Mouse (Mus musculus) G1E (cell line): Measurements from ENCODE around the gene Rbms3. TPM values are rescaled to one million over a fixed set of nuclear protein-coding genes. Genes with fewer than 3 reads are reported as not detected.

Experiments
- ATAC-seq: 2 replicates; pipeline ENCODE4 v1.8.0; 2016; ENCODE audit warnings: mild to moderate bottlenecking; ENCODE audit not compliant: insufficient number of reproducible peaks, poor library complexity, low FRiP score, severe bottlenecking; ENCODE audit errors: extremely low read depth
- DNase-seq: peaks from one replicate; pipeline ENCODE4 v3.0.0; 2012; ENCODE audit warnings: low spot score
- H3K27me3 ChIP-seq: 2 replicates; pipeline ENCODE4 v1.6.1; 2012; ENCODE audit warnings: mild to moderate bottlenecking, low read length, inconsistent platforms; ENCODE audit not compliant: insufficient read depth
- H3K36me3 ChIP-seq: replicated peaks from 2 replicates; pipeline ENCODE3; 2012; ENCODE audit warnings: mild to moderate bottlenecking, inconsistent platforms
- H3K4me1 ChIP-seq: 2 replicates; pipeline ENCODE4 v1.6.1; 2012; ENCODE audit warnings: low read depth, low read length, inconsistent platforms, mixed read lengths; ENCODE audit not compliant: insufficient read depth
- H3K4me3 ChIP-seq: 2 replicates; pipeline ENCODE4 v1.5.1; 2012; ENCODE audit warnings: low read depth, mild to moderate bottlenecking, inconsistent platforms, low read length, moderate library complexity, mixed read lengths
- H3K9me3 ChIP-seq: replicated peaks from 2 replicates; pipeline ENCODE4 v1.6.1; 2012; ENCODE audit warnings: inconsistent platforms
- CTCF ChIP-seq: IDR thresholded peaks from 2 replicates; pipeline ENCODE4 v1.5.1; 2012; ENCODE audit warnings: low read depth, low read length, inconsistent platforms, mixed read lengths
- GATA1 ChIP-seq: IDR thresholded peaks from 2 replicates; pipeline ENCODE4 v1.6.1; 2012; ENCODE audit warnings: borderline replicate concordance, low read length, inconsistent platforms, mixed read lengths
- GATA2 ChIP-seq: IDR thresholded peaks from 2 replicates; pipeline ENCODE4 v1.6.1; 2012; ENCODE audit warnings: low read depth, low read length, inconsistent platforms, borderline replicate concordance
- POLR2AphosphoS5 ChIP-seq: IDR thresholded peaks from 2 replicates; pipeline ENCODE4 v1.6.1; 2012; ENCODE audit warnings: low read depth, low read length, inconsistent platforms; ENCODE audit not compliant: insufficient replicate concordance
- TAL1 ChIP-seq: conservative IDR thresholded peaks from 2 replicates; pipeline ENCODE4 v1.6.1; 2012; ENCODE audit warnings: low read depth, low read length, inconsistent platforms, mixed read lengths
- polyA plus RNA-seq: library from polyadenylated mRNA; stranded (reverse); fragments of >175 nt; gene quantifications from 2 replicates; pipeline ENCODE4 v1.2.3, GENCODE M21; 2012
- total RNA-seq, 2 experiments: library from RNA; stranded (forward) in 1 of 2; stranded (reverse) in 1 of 2; fragments of 200-1000 nt in 1 of 2; fragments of >200 nt in 1 of 2; fragmentation: Nextera tagmentation in 1 of 2; gene quantifications; 2 replicates each; pipeline ENCODE4 v1.2.3; 2014 to 2017

Gene Rbms3
- total and polyA plus RNA-seq, 3 experiments = 0.16 TPM; not detected in 2

DNA sequence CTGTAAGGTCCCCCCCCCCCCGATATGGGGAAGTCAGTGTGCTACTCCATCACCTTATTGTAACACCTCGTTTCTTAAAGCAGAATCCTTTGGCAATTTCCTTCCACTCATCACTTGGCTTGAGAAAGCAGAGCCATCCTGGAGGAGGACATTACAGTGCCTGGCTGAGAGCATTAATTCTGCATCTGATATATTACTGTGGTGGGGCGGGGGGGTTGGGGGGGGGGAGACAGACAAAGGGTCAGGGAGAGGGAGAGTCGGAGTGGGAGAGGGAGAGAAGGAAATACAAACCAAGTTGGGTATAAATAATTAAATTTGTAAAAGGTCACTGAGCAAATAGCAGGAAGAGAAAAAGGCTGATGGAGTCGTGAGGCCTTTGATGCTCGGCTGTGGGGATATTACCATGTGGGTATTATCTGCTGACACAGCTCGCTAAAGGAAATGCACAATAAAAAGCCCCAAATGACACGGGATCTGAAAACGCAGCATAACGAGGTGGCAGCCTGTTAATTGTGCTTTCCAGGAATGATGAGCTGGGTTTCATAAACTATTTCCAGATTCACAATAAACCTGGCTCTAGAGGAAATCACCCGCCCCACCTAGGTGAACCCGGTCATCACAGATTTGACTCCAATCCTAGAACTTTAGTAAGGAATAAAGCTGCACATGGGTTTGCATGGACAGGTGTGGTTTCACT, 860.2 kb downstream of the Rbms3 start:
- no peaks in the 10 kb centered on the region for H3K27me3 ChIP-seq
- H3K9me3 ChIP-seq = peaks cover 48% of the 10 kb centered on the region
- H3K4me3 ChIP-seq = no peak overlapping the region
- ATAC-seq (no peak), DNase-seq (no peak)
- TF ChIP-seq CTCF = no peak
- no peak for TF ChIP-seq GATA1
- no peak for TF ChIP-seq POLR2AphosphoS5
- TF ChIP-seq TAL1 = no peak
- no peak for TF ChIP-seq GATA2
- H3K4me1 ChIP-seq = no peaks in the 10 kb centered on the region
- no peaks in the 10 kb centered on the region for H3K36me3 ChIP-seq

DNA sequence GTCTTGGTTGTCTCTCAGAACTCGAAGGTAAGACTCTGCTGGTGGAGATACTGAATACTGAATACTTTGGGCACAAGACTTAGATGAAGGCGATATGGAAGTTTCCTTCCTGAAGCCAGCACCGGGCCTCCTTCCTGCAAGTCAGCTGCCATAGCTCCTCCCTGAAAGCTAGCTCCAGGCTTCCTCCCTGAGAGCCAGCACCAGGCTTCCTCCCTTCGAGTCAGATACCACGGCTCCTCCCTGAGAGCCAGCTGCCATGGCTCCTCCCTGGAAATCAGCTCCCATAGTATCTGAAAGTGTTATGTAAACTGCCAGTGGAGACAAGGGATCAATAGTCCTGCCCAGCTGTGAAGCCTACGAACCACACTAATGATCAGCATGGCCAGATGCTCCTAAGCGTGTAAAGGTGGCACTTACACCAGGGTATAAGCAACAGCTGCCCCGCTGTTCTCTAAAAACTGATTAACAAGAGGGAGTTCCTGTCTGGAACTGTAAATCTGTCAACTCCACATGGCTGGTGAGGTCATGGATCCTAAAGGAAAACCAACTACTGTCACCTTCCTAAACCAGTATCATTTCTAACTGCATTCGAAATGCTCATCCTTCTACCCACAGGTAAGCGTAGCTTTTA, 867.2 kb downstream of the Rbms3 start:
- Histone ChIP-seq H3K4me3 (no peak overlapping the region), H3K4me1 (no peaks in the 10 kb centered on the region), H3K36me3 (no peaks in the 10 kb centered on the region), H3K9me3 (peaks cover 38% of the 10 kb centered on the region), H3K27me3 (no peaks in the 10 kb centered on the region)
- TF ChIP-seq POLR2AphosphoS5 (no peak), TAL1 (no peak), GATA1 (no peak), CTCF (no peak), GATA2 (no peak)
- ATAC-seq (no peak), DNase-seq (no peak)

DNA sequence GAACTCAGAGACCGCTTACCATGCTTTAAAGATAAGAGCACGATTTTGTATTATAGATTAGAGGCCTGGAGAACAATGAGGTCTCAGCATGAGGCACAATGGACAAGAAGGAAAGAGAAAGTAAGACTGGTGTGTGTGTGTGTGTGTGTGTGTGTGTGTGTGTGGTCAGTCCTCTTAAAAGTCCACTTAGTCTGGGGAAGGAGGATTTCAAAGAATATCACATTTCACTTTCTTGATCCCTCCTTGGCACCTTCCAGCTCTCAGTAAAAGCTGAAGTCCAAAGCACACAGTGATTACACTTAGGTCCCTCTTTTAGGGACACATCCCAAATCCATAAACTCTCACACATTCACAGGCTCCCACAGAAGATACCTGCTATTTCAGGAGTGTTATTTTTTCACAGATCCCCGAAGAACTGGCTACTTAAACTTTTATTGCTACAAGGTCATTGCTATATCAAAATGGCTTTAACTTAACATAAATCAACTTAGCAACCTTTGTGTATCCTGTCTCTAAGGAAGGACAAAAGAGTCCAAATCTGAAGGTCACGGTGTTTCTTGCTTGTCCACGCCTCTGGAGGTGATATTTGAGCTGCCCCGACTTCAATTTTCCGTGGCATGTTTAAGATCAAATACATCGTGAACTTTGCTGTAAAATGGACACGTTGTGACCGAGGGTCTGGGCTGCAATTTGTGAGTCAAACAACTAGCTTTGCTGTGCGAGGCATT, 880.7 kb downstream of the Rbms3 start:
- DNase-seq = no peak
- Histone ChIP-seq H3K9me3 (peaks cover 27% of the 10 kb centered on the region), H3K27me3 (no peaks in the 10 kb centered on the region), H3K36me3 (no peaks in the 10 kb centered on the region), H3K4me3 (no peak overlapping the region), H3K4me1 (no peaks in the 10 kb centered on the region)
- TF ChIP-seq GATA1 = no peak
- no peak for TF ChIP-seq TAL1
- no peak for TF ChIP-seq GATA2
- TF ChIP-seq POLR2AphosphoS5 = no peak
- TF ChIP-seq CTCF = no peak
- ATAC-seq = no peak

DNA sequence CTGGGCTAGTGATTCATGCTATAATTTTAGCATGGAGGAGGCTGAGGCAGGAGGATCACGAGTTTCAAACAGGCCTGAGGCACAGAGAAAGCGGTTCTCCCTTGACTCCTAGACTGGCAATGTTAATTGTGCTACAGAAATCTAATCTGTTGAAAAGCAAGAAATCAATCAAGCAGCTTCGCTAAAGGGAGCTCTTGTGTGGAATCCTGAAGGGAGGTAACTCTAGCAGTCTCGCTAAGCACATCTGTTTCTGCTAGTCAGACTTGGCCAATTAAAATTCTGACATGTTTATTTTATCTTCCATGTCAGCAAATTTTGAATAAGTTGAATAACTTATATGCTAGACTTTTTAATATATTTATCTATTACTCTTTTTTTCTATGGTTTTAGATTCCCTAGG, 881.4 kb downstream of the Rbms3 start:
- H3K9me3 ChIP-seq = peaks cover 22% of the 10 kb centered on the region
- no peaks in the 10 kb centered on the region for H3K4me1 ChIP-seq
- H3K4me3 ChIP-seq = no peak overlapping the region
- no peaks in the 10 kb centered on the region for H3K36me3 ChIP-seq
- no peaks in the 10 kb centered on the region for H3K27me3 ChIP-seq
- TF ChIP-seq CTCF = no peak
- no peak for TF ChIP-seq GATA2
- TF ChIP-seq TAL1 = no peak
- no peak for TF ChIP-seq POLR2AphosphoS5
- no peak for TF ChIP-seq GATA1
- DNase-seq (no peak), ATAC-seq (no peak)

DNA sequence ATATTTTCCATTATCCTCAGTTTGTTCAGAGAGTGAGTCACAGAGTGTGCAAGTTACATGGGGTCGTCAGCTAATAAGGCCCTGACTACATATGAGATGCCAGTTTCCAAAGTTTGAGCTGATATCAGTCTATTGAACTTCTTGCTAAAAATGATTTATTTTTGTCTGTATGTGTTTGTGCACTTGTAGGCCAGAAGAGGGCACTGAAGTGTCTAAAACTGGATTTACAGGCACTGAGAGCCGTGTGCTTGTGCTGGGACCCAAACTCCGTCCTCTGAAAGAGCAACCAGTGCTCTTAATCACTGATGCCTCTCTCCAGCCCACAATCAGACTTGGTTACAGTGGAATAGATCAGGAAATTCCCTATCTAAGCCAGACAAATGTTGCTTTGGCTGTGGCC, 882.8 kb downstream of the Rbms3 start:
- no peak for DNase-seq
- ATAC-seq = no peak
- H3K36me3 ChIP-seq = no peaks in the 10 kb centered on the region
- H3K4me1 ChIP-seq = no peaks in the 10 kb centered on the region
- peaks cover 20% of the 10 kb centered on the region for H3K9me3 ChIP-seq
- H3K27me3 ChIP-seq = no peaks in the 10 kb centered on the region
- TF ChIP-seq TAL1 (no peak), GATA1 (no peak), CTCF (no peak), POLR2AphosphoS5 (no peak), GATA2 (no peak)
- H3K4me3 ChIP-seq = no peak overlapping the region

DNA sequence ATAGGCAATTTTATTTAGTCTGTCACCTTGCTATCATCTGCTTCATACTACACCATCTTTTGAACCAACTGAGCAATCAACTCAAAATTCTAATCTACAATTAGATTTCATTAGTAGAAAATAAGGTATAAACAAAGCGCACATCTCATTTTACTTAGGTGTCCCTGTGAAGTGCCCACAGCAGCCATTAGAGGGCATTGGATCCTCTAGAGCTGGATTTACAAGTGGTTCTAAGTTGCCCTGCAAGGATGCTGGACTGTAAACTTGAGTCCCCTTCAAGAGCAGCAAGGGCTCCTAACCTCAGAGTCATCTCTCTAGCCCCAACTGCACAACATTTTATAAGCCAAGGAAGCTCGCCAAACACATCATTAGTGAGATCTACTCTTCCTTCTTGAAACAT, 891.9 kb downstream of the Rbms3 start:
- no peak for DNase-seq
- TF ChIP-seq CTCF (no peak), GATA1 (no peak), TAL1 (no peak), POLR2AphosphoS5 (no peak), GATA2 (no peak)
- H3K4me1 ChIP-seq = no peaks in the 10 kb centered on the region
- H3K9me3 ChIP-seq = peaks cover 37% of the 10 kb centered on the region
- H3K36me3 ChIP-seq = no peaks in the 10 kb centered on the region
- no peak for ATAC-seq
- H3K4me3 ChIP-seq = no peak overlapping the region
- no peaks in the 10 kb centered on the region for H3K27me3 ChIP-seq
